Mouse (Mus musculus) spleen, postnatal 10 days (tissue): ENCODE results near the gene Upf1.

Experiments
- DNase-seq, 2 experiments: peaks; one replicate each; pipeline ENCODE4 v3.0.0; 2021 to 2022; ENCODE audit warnings: low spot score in 2 of 2

Upf1 gene

DNA sequence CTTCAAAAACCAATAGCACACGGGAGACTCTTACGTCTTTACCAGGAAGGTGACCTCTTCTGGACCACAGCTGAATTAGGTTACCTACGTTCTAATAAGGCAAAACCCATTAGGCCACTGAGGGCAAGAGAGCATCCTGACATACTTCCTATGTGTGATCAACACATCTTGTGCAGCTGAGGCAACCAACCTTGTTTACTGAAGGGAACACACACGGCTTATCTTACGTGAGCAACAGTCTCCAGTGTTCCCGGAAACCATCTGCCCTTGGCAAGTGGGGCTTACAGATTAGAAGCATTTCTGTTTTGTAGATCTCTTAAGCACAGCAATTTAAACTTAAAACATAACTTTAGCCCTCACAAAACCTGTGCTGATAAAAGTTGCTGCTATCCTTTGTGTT lies 25.6 kb downstream of the Upf1 start:
- DNase-seq, result no peak

DNA sequence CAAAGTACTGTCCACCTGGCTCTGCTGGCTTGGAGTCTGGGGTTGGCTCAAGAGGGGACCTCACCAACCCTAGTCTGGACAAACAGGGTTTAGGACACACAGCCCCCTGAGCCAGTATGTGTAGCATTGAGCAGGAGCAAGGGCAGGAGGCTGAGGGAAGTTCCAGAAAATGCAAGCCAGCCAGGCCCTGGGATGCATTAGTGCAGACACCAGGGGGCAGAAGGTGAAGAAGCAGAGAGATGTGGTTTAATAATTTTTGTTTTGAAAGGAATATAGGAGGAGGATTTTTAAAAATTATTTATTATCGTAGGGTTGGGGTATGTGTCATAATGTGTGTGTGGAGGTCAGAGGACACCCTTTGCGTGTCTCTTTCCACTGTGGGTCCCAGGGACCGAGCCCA lies 29.4 kb downstream of the Upf1 start:
- DNase-seq, result no peak

DNA sequence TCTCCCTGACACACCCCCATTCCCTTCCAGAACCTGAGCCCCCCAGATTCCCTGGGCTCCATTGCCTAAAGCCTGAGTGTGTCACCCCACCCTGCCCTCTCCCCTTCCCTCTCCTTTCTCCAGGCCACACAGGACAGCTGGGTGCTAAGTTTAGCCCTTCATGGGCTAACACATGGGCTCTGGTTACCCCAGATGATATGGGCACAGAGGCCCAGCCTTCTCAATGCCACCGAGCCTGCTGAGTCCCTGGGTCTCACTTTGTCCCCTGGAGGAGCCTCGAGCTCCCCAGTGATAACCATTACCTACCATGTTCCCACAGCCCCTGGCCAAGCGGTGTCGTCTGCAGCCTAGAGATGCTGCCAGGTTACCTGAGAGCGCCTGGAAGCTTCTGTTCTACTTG lies 35.2 kb downstream of the Upf1 start:
- DNase-seq, result no peak

DNA sequence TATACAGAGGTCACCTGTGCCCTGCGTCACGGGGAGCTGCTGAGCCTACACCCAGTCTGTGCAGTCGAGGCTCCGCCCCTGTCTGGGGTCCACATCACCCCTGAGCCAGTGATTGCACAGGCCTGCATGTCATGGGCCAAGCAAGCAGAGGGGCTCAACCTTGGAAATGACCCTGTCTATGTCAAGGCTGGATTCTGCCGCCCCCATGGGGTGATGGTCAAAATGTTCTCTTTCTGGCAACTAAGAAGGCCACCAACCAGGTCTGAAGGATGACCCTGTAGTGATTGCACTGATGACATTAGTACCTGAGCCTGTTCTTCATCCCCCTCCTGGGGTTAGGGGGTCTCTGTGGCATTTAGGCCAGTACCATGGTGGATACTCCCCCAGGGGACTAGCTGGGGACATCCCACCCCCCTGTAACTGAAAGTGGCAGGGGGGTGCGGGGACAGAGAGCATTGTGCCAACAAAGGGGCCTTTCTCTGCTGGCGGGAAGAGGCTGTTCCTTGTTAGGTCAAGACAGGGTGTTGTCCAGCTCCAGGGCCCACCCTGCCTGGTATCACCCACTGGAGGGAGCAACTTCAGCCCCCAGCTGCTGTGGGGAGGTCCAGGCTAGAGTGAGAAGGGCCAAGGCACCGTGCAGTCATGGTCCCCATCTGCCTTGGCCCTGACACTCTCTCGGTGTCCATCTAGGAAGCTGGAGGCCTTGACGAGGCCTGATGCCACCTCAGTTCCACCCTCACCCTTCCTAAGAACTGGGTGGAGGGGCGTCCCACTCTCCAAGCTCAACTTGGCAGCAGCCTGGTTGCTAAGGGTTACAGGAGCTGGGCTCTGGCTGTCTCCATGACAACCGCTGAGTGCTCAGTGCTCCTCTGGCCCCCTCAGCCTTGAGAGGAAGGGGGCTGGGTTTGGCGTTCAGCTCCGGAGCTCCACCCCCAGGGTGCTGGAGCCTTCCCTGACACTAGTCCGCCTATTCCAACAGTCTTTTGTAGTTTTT lies 36.3 kb downstream of the Upf1 start:
- DNase-seq, result no peak

DNA sequence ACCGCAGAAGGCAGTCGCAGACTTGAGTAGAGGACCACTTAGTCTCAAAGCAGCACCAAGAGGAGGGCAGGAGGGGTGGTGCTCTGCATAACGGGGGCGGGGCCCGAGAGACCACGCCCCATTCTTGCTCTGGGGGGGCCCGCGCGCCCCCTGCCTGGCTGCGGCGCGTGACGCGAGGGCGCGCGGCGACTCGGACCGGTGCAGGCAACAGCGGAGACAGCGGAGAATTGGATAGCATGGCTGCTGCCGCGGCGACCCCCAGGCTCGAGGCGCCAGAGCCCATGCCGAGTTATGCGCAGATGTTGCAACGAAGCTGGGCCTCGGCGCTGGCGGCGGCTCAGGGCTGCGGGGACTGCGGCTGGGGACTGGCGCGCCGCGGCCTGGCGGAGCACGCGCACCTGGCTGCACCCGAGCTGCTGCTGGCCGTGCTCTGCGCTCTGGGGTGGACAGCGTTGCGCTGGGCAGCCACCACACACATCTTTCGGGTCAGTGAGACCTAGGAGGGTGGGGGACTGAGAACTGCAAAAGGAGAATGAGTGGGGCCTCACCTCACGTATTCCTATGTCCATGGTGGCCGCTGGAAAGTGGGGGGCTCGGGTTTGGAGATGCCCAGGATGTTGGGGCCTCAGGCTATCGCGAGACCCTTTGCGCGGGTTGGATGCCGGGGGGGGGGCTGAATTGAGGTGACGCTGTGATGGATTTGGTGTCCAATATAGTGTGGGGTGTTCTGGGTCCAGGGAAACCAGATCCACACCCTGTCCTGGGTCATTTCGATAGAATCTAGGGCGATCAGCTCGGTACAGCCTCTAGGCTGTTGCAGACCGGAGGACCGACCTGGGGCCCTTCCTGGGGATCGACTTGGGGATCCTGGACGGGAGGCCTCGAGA lies 37.2 kb downstream of the Upf1 start, which contains the start of gene Cers1:
Gene Cers1 (plus strand): TSS at position 152 of the 887 bp plus-strand sequence.
- peak in 1 of 2 experiments; percentile 47 for DNase-seq

DNA sequence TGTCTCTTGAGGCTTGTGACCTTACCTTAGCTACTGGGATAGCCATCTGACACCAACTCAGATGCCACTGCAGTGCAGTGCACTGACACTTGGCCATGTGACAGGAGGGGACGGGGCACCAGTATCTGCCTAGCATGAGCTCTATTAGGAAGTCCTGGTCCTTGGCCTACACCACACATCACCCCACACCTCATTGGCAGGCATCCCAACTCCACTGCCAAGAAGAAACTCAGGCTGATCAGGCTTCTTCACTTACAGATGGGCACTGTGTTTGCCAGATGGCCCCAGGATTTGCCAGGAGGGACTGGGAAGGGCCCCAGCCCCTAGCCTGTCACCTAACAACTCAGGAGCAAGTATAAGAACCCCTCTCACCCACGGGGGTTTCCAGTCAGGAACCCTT lies 39.7 kb downstream of the Upf1 start:
- DNase-seq, result no peak

DNA sequence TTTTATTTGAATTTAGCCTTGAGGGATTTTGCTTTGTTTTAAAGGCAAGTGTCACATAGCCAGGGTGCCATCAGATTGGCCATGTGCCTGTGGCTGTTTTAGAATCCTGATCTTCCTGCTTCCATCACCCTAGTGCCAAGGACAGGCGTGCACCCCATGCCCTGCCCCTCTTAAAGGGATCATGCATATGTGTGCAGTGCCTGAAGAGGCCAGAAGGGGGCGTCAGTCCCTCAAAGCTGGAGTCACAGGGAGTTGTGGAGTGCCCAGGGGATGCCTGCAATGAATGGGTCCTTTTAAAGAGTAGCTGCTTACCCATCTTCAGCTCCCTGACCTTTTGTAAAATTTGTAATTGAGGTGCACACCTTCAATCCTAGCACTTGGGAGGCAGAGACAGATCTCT lies 43.8 kb downstream of the Upf1 start:
- peak in 1 of 2 experiments; percentile 56 for DNase-seq

DNA sequence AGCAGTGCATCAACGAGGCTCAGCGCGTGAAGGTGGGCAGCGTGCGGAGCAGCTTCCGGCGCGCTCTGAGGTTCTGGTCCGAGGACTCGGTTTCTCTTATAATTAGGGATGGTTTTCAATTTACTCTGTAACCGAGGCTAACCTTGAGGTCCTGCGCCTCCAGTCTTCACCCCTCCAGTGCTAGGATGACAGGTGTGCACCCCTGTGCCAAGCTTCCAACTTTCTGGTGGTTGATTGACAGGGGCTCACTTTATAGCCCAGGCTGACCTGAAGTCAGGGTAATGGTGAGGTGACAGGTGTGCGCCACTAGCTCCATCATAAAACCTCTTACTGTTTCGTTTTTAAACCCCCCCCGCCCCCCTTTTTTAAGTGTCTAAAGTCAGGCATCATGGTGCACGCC lies 50.2 kb downstream of the Upf1 start:
- no peak for DNase-seq

DNA sequence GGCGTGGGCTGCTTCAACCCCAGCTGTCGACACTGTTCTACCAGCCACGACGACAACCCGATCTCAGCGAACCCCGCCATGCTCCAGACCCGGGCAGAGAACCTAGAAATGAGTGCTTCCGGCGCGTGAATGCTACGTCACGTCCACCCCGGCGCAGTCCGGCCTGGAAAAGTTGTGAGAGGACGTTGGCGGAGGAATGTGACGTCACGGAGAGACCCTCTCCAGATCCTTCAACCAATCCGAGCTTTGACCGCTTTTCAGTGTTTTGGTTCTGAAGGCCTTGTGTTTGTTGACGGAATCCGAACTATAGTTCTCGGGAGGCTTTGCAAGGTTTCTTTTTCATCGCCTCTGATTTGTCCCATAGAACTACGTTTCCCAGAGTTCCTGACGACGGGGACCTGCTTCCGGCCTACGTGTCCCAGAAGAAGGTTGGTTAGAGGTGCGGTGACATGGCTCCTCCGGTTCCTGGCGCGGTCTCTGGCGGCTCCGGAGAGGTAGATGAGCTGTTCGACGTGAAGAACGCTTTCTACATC lies 50.7 kb downstream of the Upf1 start, which contains the start of the genes Ddx49 and Cope:
Gene Ddx49 (minus strand): TSS at position 132 of the 533 bp plus-strand sequence.
Gene Cope (plus strand): TSS at position 161 of the 533 bp plus-strand sequence.
- DNase-seq, result peak; percentile 87 to 94

DNA sequence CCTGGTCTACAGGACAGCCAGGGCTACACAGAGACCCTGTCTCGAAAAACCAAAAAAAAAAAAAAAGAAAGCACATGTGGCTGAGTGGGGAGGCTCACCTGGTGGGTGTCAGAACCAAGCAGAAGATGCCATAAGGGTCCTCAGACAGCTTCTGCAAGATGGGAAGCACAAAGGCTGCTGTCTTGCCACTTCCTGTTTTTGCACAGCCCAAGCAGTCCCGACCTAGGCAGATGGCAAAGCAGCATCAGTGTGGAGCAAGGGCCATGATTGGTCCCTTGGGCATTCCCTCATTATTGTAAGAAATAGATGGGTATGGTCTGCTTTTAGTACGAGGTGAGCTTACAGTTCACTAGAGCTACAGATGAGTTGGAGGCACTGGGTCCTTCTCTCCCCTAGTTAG lies 52.2 kb downstream of the Upf1 start:
- DNase-seq, result no peak

DNA sequence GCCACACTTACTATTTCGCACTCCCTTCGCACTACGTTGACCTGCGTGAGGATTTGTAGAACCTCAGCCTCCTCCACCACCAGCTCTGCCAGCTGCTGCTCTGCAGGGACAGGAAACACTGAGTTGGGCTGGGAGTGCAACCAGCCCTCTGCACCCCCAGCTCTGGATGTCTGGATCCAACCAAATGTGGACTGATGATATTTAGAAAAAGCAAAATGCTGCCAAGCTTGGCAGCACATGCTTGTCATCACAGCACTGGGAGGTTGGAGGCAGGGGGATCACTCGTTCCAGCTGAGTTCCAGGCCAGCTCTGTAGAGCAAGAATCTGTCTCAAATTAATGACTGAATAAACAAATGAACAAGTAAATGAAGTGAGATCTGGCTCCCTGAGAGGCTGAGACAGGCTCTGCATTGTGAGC lies 59.1 kb downstream of the Upf1 start:
- DNase-seq, result no peak

DNA sequence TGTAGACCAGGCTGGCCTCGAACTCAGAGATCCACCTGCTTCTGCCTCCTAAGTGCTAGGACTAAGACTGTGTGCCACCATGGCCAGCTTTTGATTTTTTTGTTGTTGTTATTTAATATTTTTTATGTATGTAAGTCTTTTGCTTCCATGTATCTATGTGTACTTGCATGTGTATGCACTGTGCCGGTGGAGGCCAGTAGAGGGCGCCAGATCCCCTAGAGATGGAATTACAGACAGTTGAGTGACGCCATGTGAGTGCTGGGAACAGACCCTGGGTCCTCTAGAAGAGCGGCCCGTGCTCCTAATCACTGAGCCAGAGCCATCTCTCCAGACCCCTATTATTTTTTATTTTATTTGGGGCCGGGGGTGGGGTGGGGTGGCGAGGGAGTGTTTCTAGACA lies 66.3 kb downstream of the Upf1 start:
- DNase-seq, result peak in 1 of 2 experiments; percentile 58

DNA sequence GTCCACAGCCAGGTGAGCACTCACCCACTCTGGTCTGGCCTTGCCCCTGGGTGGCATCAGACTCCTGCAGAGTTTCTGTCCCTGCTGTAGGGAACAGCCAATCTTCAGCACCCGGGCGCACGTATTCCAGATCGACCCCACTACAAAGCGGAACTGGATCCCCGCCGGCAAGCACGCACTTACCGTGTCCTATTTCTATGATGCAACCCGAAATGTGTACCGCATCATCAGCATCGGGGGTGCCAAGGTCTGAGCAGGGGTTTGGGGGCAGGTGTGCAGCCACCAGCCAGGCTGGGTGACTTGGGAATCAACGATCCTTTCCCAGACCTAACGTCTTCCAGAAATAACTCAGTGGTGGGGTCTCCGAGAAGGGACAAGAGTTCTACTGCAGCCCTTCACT lies 67.8 kb downstream of the Upf1 start:
- DNase-seq, result no peak

DNA sequence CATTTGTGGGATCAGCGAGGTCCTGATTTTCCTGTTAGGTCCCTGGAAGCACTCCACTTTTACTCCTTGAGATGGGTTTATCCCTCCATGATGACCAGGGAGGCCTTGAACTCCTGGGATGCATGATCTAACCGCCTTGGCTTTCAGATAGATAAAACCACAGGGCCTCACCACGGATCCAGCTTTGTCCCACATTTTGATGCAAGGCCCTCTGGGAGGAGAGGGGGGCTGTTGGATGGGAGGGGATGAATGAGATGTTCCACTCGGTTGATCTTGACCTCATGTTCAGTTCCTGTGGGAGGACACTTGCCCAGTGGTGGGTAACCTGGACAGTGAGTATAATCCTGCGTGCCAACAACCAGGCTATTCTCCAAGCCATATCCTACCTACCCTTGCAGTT lies 68.7 kb downstream of the Upf1 start:
- DNase-seq, result no peak

DNA sequence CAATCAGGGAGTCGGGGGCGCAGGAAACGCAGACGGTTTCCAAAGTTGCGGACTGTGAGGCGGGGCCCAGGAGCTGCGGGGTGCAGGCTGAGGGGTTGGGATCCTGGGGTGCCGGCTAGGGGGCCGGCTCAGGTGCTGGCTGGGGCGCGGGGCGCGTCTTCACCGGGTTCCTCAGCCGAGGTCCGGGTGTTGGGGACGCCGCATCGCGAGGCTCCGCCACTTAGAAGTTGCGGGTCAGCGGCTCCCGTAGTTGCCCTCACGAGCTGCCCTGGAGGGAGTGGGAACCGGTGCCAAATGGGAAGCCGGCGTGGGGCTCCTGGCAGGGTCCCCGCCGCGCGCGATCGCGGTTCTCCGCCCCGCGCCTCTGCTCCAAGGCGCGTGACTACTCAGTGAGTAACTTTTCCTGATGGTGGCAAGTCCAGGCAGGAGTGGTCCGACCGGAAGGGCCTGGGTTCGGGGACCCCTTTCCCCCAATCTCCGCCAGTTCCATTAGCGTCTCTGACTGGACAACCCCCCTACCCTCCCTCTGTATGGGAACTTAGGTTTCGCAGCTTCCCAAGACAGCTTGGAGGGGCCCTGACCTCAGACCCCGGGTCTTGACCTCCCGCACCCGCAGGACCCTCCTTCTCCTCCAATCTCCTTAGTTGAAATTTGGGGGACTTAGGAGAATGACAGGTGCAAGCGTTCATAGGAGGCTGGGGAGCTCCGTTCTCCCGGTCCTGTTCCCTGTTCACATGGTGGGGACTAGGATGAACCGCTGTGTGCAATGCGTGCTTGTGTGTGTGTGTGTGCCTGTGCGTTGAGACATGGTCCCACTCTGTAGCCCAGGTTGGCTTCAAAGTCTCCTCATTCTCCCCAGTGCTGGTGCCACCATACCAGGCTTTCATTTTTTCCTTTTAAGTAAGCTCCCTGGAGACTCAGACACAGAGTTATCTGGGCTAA lies 69.7 kb downstream of the Upf1 start:
- DNase-seq, result no peak

DNA sequence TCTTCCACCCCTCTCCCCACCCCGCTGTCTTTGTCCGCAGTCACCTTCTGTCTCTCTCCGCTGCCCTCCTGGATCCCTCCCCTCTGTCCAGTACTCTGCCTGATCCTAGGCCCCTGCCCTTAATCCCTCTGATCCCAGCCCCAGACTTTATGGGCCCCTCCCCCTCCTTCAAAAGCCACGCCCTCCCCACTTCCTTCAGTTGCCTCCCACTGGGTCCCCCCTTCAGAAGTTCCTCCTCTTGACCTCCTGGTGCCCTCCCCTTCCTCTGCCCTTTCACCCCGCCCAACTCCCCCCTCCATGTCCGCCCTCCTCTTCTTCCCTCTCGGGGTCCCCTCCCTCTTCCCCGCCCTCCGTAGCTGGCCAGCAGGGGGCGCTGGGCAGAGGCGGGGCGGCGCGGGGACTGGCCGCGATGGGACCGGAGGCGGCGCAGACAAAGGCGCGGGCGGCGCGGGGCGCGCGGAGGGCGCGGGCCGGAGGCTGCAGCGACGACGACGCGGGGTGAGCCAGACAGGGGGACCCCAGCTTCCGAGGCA lies 70.4 kb downstream of the Upf1 start, which contains the start of gene Homer3:
Gene Homer3 (plus strand): TSS at position 225 of the 533 bp plus-strand sequence.
- peak; percentile 76 to 89 for DNase-seq
